Mouse (Mus musculus) adrenal gland, adult 8-10 months (tissue): ENCODE measurements around the gene Sema3f. TPM values are rescaled to one million over a fixed set of nuclear protein-coding genes. Genes with fewer than 3 reads are reported as not detected.
A peak's percentile ranks its signal among the peaks of the same experiment; 100 is the strongest.

Experiments
- DNase-seq: peaks from one replicate; pipeline ENCODE4 v3.0.0; 2022
- total RNA-seq, 4 experiments: library from RNA; stranded (reverse); gene quantifications; 2 replicates each; pipeline ENCODE4 v1.2.4; 2022

Sema3f gene
- 10 to 100 TPM; 25.0 to 41.2 (median 29.8) TPM for total RNA-seq

DNA sequence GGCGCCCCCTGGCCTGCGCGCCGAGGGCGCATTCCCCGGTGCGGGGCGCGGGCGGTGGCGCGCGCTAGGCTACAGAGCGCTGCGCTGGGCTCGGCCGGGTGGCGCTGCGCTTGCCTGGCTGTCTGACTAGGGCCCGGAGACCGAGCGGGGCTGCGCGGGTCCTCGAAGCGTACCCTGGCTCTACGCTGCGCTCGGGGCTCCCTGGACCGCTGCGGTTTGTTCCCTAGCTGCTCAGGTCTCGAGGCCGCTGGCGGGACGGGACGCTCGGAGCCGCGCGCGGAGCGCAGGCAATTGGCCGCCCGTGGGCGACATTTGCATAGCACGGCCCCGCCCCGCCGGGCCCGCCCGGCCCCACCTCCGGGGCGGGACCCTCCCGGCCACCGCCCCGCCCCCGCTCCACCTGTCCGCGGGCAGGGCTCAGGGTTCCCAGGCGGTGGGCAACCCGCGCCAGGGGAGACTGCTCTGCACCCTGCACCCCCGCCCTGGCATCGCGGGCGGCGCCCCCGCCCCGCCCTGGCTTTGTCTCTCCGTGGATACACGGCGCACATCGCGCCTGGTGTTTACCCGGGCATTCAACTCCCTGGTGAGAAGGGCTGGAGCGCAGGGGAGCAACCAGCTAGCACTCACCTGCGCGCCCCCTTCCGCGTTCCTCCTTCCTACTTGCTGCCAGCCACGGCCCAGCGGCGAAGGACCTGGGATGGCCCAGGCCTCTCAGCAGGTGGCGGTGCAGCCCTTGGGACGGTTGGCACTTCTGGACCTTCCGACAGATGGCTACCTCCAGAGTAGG, at the start of gene Sema3f:
TSS of gene Sema3f (minus strand) at position 779 of the 787 bp plus-strand sequence.
- peak; percentile 69 for DNase-seq

DNA sequence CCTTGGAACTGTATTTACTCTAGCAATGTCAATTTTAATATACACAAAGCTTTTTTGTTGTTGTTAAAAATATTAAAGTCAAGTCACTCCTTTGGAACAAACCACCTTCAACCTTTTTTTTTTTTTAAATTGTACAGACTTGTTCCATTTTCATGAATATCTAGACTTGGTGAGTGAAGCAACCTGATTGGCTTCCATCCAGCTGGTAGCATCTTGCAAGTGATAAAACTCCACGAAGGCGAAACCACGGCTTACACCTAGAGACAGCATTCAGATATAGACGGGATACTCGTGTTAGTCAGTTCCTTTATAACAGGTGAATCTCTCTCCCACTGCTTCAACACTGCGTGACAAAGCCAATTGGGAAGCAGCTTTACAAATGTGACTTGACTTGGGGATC, 49.3 kb upstream of the Sema3f start:
- no peak for DNase-seq

DNA sequence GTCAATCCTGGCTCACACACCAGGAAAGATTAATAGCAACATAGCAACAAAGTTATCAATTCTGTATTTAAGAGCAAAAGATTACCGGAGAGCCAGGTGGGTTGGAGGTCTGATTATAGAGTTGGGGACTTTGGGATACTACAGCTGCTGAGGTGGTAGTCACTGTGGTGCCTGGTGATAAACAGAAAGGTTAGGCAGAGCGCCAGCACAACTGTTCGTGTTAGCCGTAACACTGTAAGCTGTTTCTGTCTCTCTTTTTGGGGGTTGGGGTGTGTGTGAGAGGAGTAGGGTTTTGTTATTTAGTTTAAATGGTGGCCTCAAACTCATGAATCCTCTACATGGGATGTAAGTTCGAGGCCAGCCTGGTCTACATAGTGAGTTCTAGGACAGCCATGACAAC, 40.1 kb upstream of the Sema3f start:
- DNase-seq, result no peak

DNA sequence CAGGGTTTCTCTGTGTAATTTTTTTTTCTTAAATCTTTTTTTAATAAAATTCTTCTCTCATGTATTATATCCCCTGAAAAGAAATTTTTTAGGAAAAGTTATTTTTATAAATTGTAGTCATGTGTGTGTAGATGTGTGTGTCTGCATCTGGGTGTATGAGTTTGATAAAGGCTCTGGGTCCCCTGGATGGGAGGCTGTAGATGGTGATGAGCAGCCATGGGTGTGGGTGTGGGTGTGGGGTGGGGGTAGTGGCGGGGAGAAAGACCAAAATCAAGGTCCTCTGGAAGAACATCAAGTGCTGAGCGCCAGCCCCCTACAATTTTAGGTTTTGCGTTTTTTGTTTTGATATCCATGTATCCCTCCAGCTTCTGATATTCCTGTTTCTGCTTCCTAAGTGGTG, 37.8 kb upstream of the Sema3f start:
- no peak for DNase-seq

DNA sequence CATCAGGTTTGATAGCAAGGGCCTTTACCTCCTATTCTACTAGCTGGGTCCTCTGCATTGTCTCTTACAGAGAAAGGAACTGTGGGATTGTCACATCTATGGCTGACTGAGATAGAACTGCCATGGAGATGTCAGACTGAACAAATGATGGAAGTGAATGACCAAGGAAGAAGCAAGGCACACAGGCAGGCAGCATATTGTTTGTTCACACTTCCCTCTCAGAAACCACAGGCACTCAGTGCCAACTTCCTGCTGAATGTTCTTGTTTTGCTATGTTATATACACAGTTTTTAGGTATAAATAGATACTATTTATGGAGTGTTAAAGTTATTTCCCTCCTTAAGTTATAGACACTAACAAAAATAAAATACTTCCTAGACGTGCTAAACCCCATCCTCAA, 37.0 kb upstream of the Sema3f start:
- no peak for DNase-seq

DNA sequence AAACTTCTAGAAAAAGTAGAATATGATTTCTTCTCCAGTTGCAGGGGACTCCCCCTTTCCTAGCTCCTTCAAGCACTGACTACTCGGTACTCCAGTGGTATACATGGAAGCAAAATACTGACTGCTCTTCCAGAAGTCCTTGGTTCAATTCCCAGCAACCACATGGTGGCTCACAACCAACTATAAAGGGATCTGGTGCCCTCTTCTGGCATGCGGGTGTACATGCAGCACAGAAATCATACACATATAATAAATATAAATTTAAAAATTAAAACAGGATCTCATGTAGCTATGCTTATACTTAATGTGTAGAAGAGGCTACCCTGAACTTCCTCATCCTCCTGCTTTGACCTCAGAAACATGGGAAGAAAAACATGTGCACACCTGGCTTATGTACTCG, 36.4 kb upstream of the Sema3f start:
- no peak for DNase-seq

DNA sequence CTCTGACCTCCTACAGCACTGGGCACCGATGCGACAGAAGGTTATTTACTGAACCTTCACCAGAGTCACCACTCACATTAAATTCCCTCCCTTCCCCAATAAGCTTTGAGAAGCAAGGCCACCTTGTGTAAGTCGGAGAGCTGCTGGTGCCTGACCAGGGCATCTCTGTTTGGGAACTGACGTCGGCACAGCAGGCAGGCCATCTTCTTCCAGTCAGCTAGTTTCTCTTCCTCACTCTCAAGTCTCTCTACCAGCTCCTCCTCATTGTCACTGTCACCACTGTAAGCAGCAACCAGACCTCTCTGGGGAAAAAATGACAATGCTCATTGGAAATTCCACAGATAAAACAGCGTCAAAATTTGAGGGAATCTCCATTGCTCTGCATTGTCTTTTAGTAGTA, 33.8 kb upstream of the Sema3f start:
- no peak for DNase-seq

DNA sequence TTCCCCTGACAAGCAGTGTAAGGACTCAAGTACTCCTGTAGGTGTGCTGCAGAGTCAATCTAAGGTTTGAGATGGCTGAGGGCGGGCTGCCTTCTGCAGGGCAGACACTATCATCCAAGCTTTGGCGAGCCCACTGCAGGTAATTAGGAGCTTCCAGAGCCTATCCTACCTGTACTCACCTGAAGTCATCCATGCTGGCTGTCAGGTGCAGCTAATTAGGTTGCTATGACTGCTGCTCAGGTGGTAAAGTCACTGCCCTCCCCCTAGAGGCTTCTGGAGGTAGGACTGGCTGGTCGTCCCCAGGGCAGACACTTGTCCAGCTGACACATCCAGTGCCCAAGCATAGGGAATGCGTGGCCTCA, 28.5 kb upstream of the Sema3f start:
- no peak for DNase-seq

DNA sequence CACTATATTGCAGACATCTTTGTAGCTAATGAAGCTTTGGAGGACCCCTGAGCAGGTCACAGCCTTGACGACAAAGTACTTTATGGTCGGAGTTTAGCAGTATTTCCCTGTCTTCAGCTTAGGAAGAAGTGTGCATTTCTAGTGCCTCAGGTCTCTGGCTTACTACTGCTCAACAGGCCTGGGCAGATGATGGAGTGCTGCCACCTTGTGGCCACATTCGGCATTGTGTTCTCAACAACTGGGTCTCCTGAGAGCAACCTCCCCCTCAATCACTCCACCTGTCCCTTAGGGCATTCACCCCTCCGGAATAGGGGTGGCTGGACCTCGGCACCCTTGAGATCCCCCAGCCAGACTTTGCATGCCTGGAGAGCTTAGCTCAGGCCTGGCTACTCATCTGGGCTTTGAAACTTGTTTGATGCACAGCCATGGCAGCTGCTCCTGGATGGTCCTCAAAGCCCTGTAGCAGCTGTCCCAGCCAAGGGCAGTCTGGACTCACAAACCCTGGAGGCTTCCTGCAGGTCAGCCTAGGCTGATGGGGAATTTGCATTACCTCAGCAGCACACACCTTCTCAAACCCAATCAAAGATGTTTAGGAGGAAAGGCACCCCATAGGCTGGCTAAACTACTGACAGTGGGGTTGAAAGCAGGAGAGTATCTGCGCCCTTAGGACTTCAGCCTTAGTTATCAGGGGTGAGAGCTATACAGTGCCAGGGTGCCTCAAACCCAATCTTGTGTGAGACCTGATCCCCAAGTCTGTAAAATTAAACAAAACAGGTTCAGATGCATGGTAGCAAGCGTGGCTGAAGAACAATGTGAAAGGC, 28.0 kb upstream of the Sema3f start:
- peak; percentile 71 for DNase-seq

DNA sequence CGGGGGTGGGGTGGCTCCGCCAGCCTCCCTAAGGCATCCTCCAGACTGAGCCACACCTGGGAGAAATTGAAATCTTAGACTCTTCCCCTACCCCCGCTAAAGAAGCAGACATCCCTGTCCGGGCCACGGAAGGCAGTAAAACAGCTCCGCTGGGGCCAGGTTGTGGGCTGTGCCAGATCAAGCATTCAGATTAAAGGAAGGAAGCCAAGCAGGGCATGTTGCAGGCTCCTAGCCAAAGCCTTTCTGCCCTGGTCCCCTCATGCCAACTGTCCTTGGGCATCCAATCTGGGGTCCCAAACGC, 25.9 kb upstream of the Sema3f start:
- DNase-seq, result no peak

DNA sequence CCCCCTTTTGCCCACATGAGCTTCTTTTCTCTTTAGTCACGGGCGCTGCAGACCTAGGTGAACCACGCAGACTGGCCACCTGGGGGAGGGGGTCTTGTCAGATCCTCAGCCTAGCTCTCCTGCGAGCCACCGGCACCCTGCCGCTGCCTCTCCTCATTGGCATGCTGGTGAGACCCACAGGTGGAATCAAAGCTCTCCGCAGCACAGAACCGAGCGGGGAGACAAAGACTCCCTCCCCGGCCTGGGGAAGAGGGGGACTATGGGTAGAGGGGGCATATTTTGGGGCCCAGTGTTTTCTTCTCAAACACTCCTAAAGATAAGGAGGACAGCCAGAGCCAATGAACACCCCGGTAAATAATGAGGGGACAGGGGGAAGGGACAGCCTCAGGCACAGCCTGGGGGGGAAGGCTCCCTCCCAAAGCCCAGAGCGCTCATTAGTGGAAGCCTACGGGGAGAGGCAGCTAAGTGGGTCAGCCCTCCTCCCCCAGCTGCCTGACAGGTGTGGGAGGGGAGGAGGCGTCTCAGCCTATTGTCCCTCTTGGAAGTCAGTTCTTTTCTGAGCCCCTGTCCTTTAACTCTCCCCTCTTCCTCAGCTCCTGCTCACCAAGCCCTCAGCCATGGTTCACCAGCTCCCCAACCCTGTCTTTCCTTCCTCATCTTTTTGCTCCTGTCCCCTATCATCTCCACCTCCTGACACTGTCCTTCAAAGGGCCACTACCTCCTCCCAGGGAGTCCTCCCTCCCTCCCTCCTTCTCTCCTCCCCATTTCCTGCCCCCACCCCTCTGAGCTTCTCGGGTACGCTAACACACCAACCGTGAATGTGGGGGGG, 25.3 kb upstream of the Sema3f start:
- DNase-seq, result no peak

DNA sequence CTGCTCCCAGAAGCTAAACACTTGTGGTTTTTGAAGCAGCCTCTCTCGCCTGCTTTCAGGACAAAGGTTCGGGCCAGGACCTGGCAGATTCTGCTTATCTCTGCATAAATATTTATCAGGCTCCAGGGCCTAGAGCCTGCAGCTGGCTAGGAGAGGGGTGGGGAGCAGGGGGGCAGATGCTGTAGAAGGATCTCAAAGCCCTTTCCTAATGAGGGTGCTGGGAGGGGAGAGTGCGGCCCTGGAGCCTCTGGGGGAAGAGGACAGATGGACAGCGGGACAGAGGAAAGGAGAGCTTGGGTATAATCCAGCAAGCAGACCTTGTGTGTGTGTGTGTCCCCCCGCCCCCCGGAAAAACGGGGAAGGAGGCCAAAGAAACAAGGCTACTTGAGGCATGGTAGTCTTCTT, 24.3 kb upstream of the Sema3f start:
- no peak for DNase-seq

DNA sequence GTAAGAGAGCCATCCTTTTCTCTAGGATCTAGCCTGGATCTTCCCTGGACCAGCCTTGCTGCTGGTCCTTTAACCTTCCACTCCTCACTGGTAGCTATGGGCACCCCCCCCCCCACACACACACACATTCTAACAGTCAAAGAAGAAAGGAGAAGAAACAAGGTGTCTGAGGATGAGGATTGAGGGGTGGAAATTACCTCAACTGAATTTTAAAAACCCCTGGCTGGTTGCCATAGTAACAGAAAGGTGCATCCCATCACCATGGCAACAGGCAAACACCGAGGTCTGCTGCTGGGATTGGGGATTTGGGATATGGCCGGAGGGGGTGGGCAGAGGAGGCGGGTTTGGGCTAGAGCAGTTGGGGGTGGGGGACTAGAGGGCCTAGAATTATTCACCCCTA, 19.4 kb upstream of the Sema3f start:
- no peak for DNase-seq

DNA sequence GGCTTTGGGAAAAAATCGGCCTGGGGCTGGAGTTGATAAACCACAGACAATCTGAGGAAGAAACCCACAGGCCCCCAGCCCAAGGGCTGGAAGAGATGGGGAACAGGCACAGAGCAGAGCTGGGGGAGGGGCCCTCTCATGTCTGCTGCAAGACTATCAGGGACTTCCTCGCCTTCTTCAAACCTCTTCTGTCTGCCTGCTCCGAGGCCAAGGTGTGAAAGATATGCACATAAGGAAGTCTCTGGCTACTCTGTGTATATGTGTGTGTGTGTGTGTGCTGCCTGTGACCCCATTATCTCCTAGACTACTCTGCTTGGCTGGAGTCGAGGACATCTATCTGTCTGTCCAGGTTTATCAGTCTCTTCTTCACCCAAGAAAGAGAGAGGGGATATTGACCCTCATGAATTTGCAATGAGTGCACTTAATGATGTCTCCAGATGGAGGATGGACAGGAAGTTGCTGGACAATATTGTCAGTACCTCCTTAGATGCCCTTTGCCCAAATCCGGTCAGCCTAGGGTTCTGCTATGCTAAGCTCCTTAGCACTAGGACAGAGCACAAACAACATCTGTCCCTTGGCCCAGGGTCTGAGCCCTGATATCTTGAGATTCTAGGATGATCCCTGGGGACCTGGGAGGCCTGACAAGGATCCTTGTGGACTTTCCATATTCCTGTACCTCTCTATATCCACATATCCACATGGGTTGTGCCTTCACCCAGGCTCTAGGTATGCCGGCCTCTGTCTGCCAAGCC, 18.8 kb upstream of the Sema3f start:
- DNase-seq, result no peak

DNA sequence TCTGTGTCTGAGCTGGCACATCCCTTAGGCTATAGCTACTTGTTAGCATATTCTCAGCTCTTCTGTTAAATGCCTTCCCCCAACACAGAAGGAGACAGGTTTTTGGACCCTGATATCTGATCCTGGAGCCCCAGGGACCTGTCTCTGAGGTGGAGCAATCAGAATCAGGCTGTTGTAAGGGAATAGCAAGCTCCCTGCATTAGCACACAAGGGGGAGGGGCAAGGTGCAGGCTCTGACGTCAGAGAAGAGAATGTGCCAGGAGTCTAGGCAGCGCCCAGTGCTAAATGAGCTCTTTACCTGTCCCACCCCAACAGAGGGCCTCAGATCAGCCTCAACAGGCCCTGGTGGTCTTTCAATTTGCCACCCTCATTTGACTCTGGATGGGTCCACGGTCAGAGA, 16.8 kb upstream of the Sema3f start:
- DNase-seq, result no peak

DNA sequence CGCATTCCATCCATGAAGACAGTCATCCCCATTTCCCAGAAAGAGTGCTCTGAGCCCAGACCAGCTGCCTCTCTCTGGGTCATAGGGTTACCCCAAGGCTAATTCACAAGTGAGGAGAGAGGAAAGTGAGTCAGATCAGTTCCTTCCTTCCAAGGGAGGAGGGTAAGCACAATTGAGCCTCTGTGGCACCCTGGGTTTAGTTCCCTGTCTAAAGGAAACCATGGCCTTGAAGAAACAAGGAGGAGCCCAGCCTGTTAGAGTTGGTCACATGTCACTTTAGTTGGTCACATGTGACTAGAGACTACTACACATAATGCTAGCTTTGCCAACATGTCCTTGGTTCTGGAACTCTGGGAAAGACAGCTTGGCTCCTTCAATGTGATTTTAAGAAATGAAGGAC, 14.5 kb upstream of the Sema3f start:
- DNase-seq, result no peak

DNA sequence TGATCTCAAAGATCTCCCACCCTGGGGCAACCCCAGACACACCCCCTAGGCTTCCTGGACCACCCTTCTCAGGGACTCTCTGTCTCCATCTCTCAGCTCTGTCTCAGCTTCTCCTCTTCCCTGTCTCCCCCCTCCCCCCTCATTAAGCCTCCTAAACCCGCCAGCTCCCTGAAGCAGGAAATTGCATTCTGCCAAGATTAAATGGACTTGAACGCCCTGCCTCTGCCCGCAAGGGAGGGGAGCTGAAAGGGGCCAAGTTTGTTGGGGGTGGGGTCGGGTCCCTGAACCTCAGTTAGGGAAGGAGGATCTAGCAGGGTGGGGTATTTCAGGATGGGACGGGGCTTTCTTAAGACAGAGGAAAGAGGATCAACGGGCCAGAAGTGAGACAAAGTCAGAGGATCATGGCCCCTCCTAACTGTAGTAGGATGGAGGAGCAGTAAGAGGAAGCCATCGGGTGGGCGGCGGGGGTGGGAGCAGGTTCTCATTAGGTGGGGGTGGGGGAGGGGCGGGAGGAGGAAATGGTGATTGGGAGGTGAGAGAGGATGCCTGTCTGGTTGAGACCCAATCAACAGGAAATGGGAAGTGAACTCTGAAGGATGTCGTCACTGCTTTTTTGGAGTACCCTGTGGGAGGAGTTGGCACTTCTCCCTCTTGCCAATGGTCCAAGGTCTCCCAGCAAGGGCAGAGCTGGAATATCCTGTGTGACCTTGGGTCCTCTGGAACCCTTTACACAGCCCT, 13.7 kb upstream of the Sema3f start:
- DNase-seq, result peak; percentile 77

DNA sequence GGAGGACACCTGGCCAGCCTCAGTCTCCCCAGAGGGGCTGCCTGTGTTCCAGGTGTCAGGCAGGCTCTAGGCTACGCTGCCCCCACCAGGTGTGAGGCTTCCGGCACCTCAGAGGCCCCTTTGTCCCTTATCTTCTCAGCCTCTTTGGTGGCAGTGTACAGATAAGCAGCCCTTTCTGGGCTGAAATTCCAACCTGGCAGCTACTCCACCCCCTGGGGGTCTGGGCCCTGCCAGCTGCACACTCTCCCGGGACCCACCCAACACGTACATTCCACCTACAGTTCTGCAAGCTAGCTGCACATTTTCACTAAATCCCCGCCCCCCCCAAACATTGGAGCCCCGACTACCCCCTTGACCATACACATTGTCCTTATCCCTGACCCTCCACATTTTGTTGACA, 13.0 kb upstream of the Sema3f start:
- DNase-seq, result no peak

DNA sequence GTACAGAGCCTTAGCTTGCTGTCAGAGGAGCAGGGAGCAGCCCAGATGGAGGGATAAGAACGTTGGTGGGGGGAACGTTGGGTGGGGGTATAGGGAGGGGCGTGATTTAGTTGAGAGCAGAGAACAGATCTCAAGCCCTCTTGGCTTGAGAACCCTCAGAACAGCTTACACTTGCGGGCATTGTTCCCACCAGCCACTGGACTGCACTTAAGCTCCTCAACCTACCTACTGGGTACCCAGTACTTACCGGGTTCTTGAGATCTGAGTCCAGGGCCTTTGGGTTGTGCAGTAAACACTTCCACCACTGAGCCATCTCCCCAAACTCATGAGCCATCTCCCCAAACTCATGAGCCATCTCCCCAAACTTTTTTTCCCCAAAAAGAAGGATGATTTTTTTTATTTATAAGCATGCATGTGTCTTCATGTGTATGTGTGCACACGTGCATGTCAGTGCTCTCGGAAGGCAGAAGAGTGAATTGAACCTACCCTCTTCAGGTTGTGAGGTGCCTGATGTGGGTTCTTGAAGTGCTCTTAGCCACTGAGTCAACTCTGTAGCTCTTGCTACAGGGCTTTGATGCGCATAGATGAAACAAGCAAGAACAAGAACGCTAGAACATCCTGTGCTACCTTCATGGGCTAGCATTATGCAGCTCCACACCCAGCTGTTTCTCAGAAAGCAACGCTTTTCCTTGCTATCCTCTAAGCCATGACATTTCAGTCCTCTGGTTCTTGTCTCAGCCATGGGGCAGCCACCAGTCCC, 8.7 kb upstream of the Sema3f start:
- DNase-seq, result no peak

DNA sequence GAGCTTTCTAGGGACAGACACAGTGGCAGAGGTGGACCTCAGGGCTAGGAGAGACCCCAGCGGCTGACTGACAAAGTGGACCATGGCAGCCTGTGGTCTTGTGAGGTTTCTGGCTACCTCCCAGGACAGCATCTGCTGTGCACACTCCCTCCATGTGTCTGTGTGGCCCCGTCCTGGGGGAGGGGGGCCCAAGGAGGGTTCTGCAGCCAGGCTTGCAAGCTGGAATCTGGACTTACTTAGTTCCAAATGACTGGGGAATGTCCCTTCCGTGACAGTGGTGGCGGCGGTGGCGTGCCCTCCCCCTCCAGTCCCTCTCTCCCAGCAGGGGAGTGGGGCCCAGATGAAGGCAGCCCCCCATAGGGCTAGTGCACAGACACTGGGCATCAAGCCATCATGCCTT, 6.7 kb upstream of the Sema3f start:
- no peak for DNase-seq

DNA sequence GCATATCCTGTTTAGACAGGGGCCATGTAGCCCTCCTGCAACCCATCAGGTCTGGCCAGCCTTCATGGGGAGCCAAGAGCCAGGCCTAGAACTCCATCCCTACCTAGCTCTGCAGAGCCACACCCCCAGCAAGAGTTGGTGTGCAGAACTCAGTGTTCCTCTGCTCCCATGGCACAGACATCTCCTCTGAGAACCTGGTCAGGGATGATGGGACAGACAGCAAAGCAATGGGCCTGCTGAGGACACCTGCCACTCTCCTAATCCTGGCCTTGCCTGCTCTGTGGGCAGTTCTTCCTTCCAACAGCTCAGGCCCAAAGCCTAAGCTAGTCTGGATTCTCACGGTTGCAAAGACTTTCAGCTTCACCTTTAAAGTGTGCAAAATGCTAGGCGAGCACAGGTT, 5.4 kb upstream of the Sema3f start:
- no peak for DNase-seq
